Mouse (Mus musculus) forebrain, embryonic 11.5 days (tissue): Measurements from ENCODE around the gene Zeb2. TPM values are rescaled to one million over a fixed set of nuclear protein-coding genes. Genes with fewer than 3 reads are reported as not detected.

Source experiments
- ATAC-seq: fragments of 200-750 bp; cut with Nextera tagmentation; replicated peaks from 2 replicates; pipeline ENCODE4 v1.8.0; 2017; ENCODE audit warnings: moderate TSS enrichment; ENCODE audit not compliant: low FRiP score
- DNase-seq: peaks from one replicate; pipeline ENCODE4 v3.0.0-alpha.2; 2017; ENCODE audit warnings: low spot score
- H3K27ac ChIP-seq: fragments of 300-500 bp; sonication (generic); 2 replicates; pipeline ENCODE4 v1.5.1; 2014; ENCODE audit warnings: low read depth, low read length
- H3K27me3 ChIP-seq: fragments of 300-500 bp; sonication (generic); 2 replicates; pipeline ENCODE4 v1.6.1; 2014; ENCODE audit warnings: mild to moderate bottlenecking, low read length, mixed read lengths; ENCODE audit not compliant: control insufficient read depth, insufficient read depth
- H3K36me3 ChIP-seq: fragments of 300-500 bp; sonication (generic); 2 replicates; pipeline ENCODE4 v1.6.1; 2014; ENCODE audit warnings: mild to moderate bottlenecking, low read length, moderate library complexity, mixed read lengths; ENCODE audit not compliant: control insufficient read depth, insufficient read depth
- H3K4me1 ChIP-seq: fragments of 300-500 bp; sonication (generic); replicated peaks from 2 replicates; pipeline ENCODE4 v1.6.1; 2014; ENCODE audit warnings: low read length, mixed read lengths; ENCODE audit not compliant: control insufficient read depth, insufficient read depth
- H3K4me2 ChIP-seq: fragments of 300-500 bp; sonication (generic); 2 replicates; pipeline ENCODE4 v1.6.1; 2014; ENCODE audit warnings: low read depth, mild to moderate bottlenecking, low read length, moderate library complexity, mixed read lengths; ENCODE audit not compliant: severe bottlenecking
- H3K4me3 ChIP-seq: fragments of 300-500 bp; sonication (generic); 2 replicates; pipeline ENCODE4 v1.5.1; 2014; ENCODE audit warnings: low read depth, low read length
- H3K9ac ChIP-seq: fragments of 300-500 bp; sonication (generic); 2 replicates; pipeline ENCODE4 v1.6.1; 2014; ENCODE audit warnings: low read length
- H3K9me3 ChIP-seq: fragments of 300-500 bp; sonication (generic); 2 replicates; pipeline ENCODE4 v1.6.1; 2016; ENCODE audit warnings: low read length, mixed read lengths; ENCODE audit not compliant: control insufficient read depth
- WGBS: fragments of 180-500 bp; shearing (Covaris S2); extraction: QIAGEN DNeasy Blood & Tissue Kit; methylation state at CpG from one replicate; pipeline ENCODE4 v1.1.7; 2014; 5-methylcytosine and 5-hydroxymethylcytosine counted together
- polyA plus RNA-seq: library from polyadenylated mRNA; unstranded; fragments of >200 nt; fragmentation: Nextera tagmentation; extraction: Ambion mirVana; gene quantifications from 2 replicates; pipeline ENCODE4 v1.2.1, GENCODE M21; 2014

The Zeb2 gene
- polyA plus RNA-seq, 1 experiment from 2014 or later, result 50.0 TPM

- Histone ChIP-seq H3K36me3 (no peaks in the 10 kb centered on the region), H3K27me3 (no peaks in the 10 kb centered on the region), H3K9me3 (no peaks in the 10 kb centered on the region), H3K9ac (no peak overlapping the region), H3K27ac (no peak overlapping the region), H3K4me1 (peaks cover 11% of the 10 kb centered on the region; the same call in 1 of the 2 replicates), H3K4me2 (no peak overlapping the region), H3K4me3 (no peak overlapping the region)
- 8% methylated on average over 6 of the region's 6 CpGs for WGBS
- ATAC-seq (peak; percentile 81), DNase-seq (no peak)
Measured at GRCm38 (mm10) chr2:45073025-45073424, 44.2 kb downstream of the Zeb2 start.

- no peak overlapping the region for H3K9ac ChIP-seq
- no peaks in the 10 kb centered on the region for H3K27me3 ChIP-seq
- ATAC-seq (no peak), DNase-seq (no peak)
- H3K4me2 ChIP-seq, result no peak overlapping the region
- no peaks in the 10 kb centered on the region for H3K9me3 ChIP-seq
- H3K4me3 ChIP-seq, result no peak overlapping the region
- peak overlapping the region; percentile 18; the same call in 1 of the 2 replicates for H3K27ac ChIP-seq
- no peaks in the 10 kb centered on the region for H3K36me3 ChIP-seq
- peaks cover 11% of the 10 kb centered on the region; the same call in 1 of the 2 replicates for H3K4me1 ChIP-seq
- 57% methylated on average over 5 of the region's 5 CpGs for WGBS
Measured at GRCm38 (mm10) chr2:45071296-45071695, 45.9 kb downstream of the Zeb2 start.

- H3K27me3 ChIP-seq, result no peaks in the 10 kb centered on the region
- ATAC-seq (no peak), DNase-seq (no peak)
- H3K36me3 ChIP-seq, result no peaks in the 10 kb centered on the region
- no peak overlapping the region for H3K4me2 ChIP-seq
- H3K4me1 ChIP-seq, result peaks cover 11% of the 10 kb centered on the region; the same call in 1 of the 2 replicates
- peak overlapping the region; percentile 18; the same call in 1 of the 2 replicates for H3K27ac ChIP-seq
- H3K9me3 ChIP-seq, result no peaks in the 10 kb centered on the region
- no peak overlapping the region for H3K4me3 ChIP-seq
- H3K9ac ChIP-seq, result no peak overlapping the region
- 71% methylated on average over 6 of the region's 6 CpGs for WGBS
Measured at GRCm38 (mm10) chr2:45070612-45071276, 46.5 kb downstream of the Zeb2 start.

GRCm38 (mm10) chr2:45068792-45069550 lies 48.2 kb downstream of the Zeb2 start:
- DNase-seq (no peak), ATAC-seq (no peak)
- no peak overlapping the region for H3K9ac ChIP-seq
- H3K27ac ChIP-seq, result no peak overlapping the region
- no peaks in the 10 kb centered on the region for H3K36me3 ChIP-seq
- peaks cover 11% of the 10 kb centered on the region; the same call in 1 of the 2 replicates for H3K4me1 ChIP-seq
- H3K27me3 ChIP-seq, result no peaks in the 10 kb centered on the region
- WGBS, result 75% methylated on average over 7 of the region's 7 CpGs
- H3K4me2 ChIP-seq, result no peak overlapping the region
- no peaks in the 10 kb centered on the region for H3K9me3 ChIP-seq
- H3K4me3 ChIP-seq, result no peak overlapping the region

GRCm38 (mm10) chr2:45067116-45067515 lies 50.1 kb downstream of the Zeb2 start:
- Histone ChIP-seq H3K9me3 (no peaks in the 10 kb centered on the region), H3K27ac (no peak overlapping the region; the same call in 1 of the 2 replicates), H3K9ac (no peak overlapping the region), H3K27me3 (no peaks in the 10 kb centered on the region), H3K36me3 (no peaks in the 10 kb centered on the region), H3K4me3 (no peak overlapping the region), H3K4me1 (peaks cover 16% of the 10 kb centered on the region), H3K4me2 (no peak overlapping the region)
- ATAC-seq (no peak; the same call in 1 of the 2 replicates), DNase-seq (no peak)
- WGBS, result 34% methylated on average over 5 of the region's 5 CpGs

GRCm38 (mm10) chr2:45063300-45063890 lies 53.8 kb downstream of the Zeb2 start:
- no peak for ATAC-seq
- no peak overlapping the region for H3K4me2 ChIP-seq
- H3K9ac ChIP-seq, result no peak overlapping the region
- peak overlapping the region; percentile 7; the same call in 1 of the 2 replicates for H3K27ac ChIP-seq
- peaks cover 9% of the 10 kb centered on the region for H3K4me1 ChIP-seq
- 18% methylated on average over 7 of the region's 7 CpGs for WGBS
- no peak overlapping the region for H3K4me3 ChIP-seq
- H3K27me3 ChIP-seq, result no peaks in the 10 kb centered on the region
- H3K9me3 ChIP-seq, result no peaks in the 10 kb centered on the region
- no peak for DNase-seq
- no peaks in the 10 kb centered on the region for H3K36me3 ChIP-seq

GRCm38 (mm10) chr2:45062136-45062535 lies 55.1 kb downstream of the Zeb2 start:
- Histone ChIP-seq H3K4me1 (peaks cover 9% of the 10 kb centered on the region), H3K9ac (no peak overlapping the region), H3K4me2 (no peak overlapping the region), H3K4me3 (no peak overlapping the region), H3K27me3 (no peaks in the 10 kb centered on the region), H3K27ac (no peak overlapping the region), H3K9me3 (no peaks in the 10 kb centered on the region), H3K36me3 (no peaks in the 10 kb centered on the region)
- 78% methylated on average over 6 of the region's 6 CpGs for WGBS
- DNase-seq, result no peak
- no peak for ATAC-seq

GRCm38 (mm10) chr2:45060768-45061167 lies 56.4 kb downstream of the Zeb2 start:
- H3K4me1 ChIP-seq, result peaks cover 9% of the 10 kb centered on the region

More at GRCm38 (mm10) chr2:45060768-45061167, 56.4 kb downstream of the Zeb2 start:
- no peak overlapping the region for H3K9ac ChIP-seq
- no peaks in the 10 kb centered on the region for H3K27me3 ChIP-seq
- whole genome bisulfite sequencing, result 64% methylated on average over 4 of the region's 4 CpGs
- H3K36me3 ChIP-seq, result no peaks in the 10 kb centered on the region
- DNase-seq (no peak), ATAC-seq (no peak)
- H3K9me3 ChIP-seq, result no peaks in the 10 kb centered on the region
- no peak overlapping the region for H3K27ac ChIP-seq
- H3K4me2 ChIP-seq, result no peak overlapping the region
- H3K4me3 ChIP-seq, result no peak overlapping the region
